Mouse (Mus musculus) kidney, postnatal 4 days (tissue): ENCODE measurements around the gene Crocc.

ENCODE experiments used
- DNase-seq, 2 experiments: peaks; one replicate each; pipeline ENCODE4 v3.0.0; 2021; ENCODE audit warnings: mixed read lengths in 2 of 2

Gene Crocc

GRCm38 (mm10) chr4:141017657-141018436, 42.5 kb downstream of the Crocc start:
- DNase-seq: no peak

GRCm38 (mm10) chr4:141016311-141016710, 44.0 kb downstream of the Crocc start:
- peak in 1 of 2 experiments; percentile 42 for DNase-seq

- no peak for DNase-seq
These were observed 45.0 kb downstream of the Crocc start for GRCm38 (mm10) chr4:141015356-141015755.

- no peak for DNase-seq
These were observed 45.5 kb downstream of the Crocc start for GRCm38 (mm10) chr4:141014856-141015255.

GRCm38 (mm10) chr4:141014114-141014513, 46.2 kb downstream of the Crocc start:
- no peak for DNase-seq

- no peak for DNase-seq
These were observed 47.8 kb downstream of the Crocc start for GRCm38 (mm10) chr4:141012558-141012957.

GRCm38 (mm10) chr4:141011556-141012328, 48.6 kb downstream of the Crocc start:
- peak in 1 of 2 experiments; percentile 52 for DNase-seq

GRCm38 (mm10) chr4:141010941-141011429, 49.4 kb downstream of the Crocc start:
- DNase-seq: peak; percentile 71 to 80

- peak; percentile 72 to 81 for DNase-seq
These were observed 49.8 kb downstream of the Crocc start for GRCm38 (mm10) chr4:141010526-141010925.

GRCm38 (mm10) chr4:141010118-141010517, 50.2 kb downstream of the Crocc start, which contains the start of gene Mfap2:
TSS of gene Mfap2 (plus strand) at chr4:141010418.
- DNase-seq: no peak

GRCm38 (mm10) chr4:141008028-141008427, 52.3 kb downstream of the Crocc start:
- no peak for DNase-seq

- peak; percentile 77 to 83 for DNase-seq
These were observed 54.4 kb downstream of the Crocc start for GRCm38 (mm10) chr4:141005983-141006382.

- no peak for DNase-seq
These were observed 63.5 kb downstream of the Crocc start for GRCm38 (mm10) chr4:140996812-140997211.

GRCm38 (mm10) chr4:140995811-140996210, 64.5 kb downstream of the Crocc start:
- no peak for DNase-seq

GRCm38 (mm10) chr4:140993846-140994245, 66.5 kb downstream of the Crocc start:
- DNase-seq: no peak

GRCm38 (mm10) chr4:140992215-140992614, 68.1 kb downstream of the Crocc start:
- DNase-seq: no peak

GRCm38 (mm10) chr4:140989447-140989846, 70.9 kb downstream of the Crocc start:
- no peak for DNase-seq

- DNase-seq: no peak
These were observed 71.6 kb downstream of the Crocc start for GRCm38 (mm10) chr4:140988706-140989290.

GRCm38 (mm10) chr4:140987476-140987875, 72.9 kb downstream of the Crocc start:
- peak in 1 of 2 experiments; percentile 41 for DNase-seq

- DNase-seq: peak; percentile 94 to 95
These were observed 73.5 kb downstream of the Crocc start, which contains the start of gene Atp13a2 for GRCm38 (mm10) chr4:140986711-140987395. TSS of gene Atp13a2 (plus strand) at chr4:140986873.

GRCm38 (mm10) chr4:140986024-140986710, 74.2 kb downstream of the Crocc start:
- no peak for DNase-seq

GRCm38 (mm10) chr4:140984544-140984943, 75.8 kb downstream of the Crocc start:
- DNase-seq: no peak
